Mouse (Mus musculus): ENCODE results near the gene Bcas1. TPM values are rescaled to one million over a fixed set of nuclear protein-coding genes. Genes with fewer than 3 reads are reported as not detected.
"Not testable (repeated sequence)": the region's sequence is repeated elsewhere in the genome, so short reads cannot be mapped to it uniquely, and the experiment has no call there.

The Bcas1 gene
- polyA plus RNA-seq, 1 experiment, result not detected

DNA sequence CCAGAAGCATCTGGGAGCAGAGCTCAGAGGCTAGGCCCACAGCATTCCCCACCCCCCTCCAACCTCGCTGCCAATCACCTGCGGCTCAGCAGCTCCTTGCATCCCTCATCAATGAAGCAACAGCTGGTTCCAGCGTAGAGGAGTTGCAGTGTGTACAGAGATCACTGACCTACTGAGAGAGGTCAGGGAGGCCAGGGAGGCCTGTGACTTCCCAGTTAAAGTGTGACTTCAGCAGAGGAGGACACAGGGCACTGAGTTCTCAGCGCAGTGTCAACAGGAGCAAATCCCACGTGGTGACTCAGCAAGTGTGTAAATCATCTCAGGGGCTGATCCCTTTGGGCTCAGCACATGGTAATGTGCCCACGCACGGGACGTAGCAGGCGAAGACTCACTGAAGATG lies 32.2 kb upstream of the Bcas1 start:
- Histone ChIP-seq H3K4me1 (ENCODE audit: control insufficient read depth, insufficient read depth, low read length) (no peaks in the 10 kb centered on the region), H3K27ac (ENCODE audit: insufficient read depth, low read length) (no peak overlapping the region), H3K4me3 (ENCODE audit: insufficient read depth, low read length) (no peak overlapping the region)
- TF ChIP-seq CTCF (IDR thresholded peaks at IDR 0.05; ENCODE audit: borderline replicate concordance, insufficient read depth, low read length), result no peak
- no peak for TF ChIP-seq POLR2A (IDR thresholded peaks at IDR 0.05; ENCODE audit: low read depth, low read length)

GRCm38 (mm10) chr2:170459183-170459582 lies 31.5 kb upstream of the Bcas1 start:
- Histone ChIP-seq H3K4me3 (ENCODE audit: insufficient read depth, low read length) (no peak overlapping the region), H3K4me1 (ENCODE audit: control insufficient read depth, insufficient read depth, low read length) (no peaks in the 10 kb centered on the region), H3K27ac (ENCODE audit: insufficient read depth, low read length) (no peak overlapping the region)
- TF ChIP-seq CTCF (IDR thresholded peaks at IDR 0.05; ENCODE audit: borderline replicate concordance, insufficient read depth, low read length) (no peak), POLR2A (IDR thresholded peaks at IDR 0.05; ENCODE audit: low read depth, low read length) (no peak)

DNA sequence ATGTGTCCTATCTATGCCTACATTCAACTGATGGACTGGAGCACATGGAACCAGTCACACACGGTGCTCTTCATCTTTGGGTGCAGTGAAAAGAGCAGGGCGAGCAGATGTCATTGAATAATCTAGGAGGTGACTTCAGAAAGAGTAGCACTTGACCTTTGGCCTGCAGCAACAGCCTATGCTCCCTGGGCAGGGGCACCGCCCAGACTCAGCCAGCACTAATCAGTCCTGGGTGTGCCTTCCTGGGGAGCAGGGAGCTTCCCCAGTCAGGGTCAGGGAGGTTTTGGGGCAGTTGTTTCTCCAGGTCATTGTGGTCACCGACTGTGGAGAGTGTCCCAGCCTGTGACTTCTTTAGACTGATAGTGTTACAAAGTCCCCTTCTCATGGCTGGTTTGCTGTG lies 26.2 kb upstream of the Bcas1 start:
- H3K4me1 ChIP-seq (ENCODE audit: control insufficient read depth, insufficient read depth, low read length); H3K27ac ChIP-seq (ENCODE audit: insufficient read depth, low read length); H3K4me3 ChIP-seq (ENCODE audit: insufficient read depth, low read length): not testable (repeated sequence)

DNA sequence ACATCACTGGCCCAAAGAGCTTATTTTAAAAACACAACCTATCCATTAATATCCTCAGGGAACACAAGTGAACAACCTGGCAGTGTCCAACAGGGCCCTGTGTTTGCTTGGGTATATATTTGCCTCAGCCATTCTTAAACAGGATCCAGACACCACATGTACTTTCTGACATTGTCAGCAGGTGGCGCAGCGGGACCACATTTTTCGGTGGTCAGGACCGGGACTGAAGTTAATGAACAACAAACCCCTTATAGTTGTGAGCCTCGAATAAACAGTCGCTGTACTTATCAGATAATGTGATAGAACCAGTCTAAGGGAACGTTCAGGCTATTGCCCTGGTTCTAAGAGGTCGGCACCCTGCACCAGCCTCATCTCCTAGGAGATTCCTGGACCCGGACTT lies 23.3 kb upstream of the Bcas1 start:
- Histone ChIP-seq H3K4me3 (ENCODE audit: insufficient read depth, low read length) (no peak overlapping the region), H3K27ac (ENCODE audit: insufficient read depth, low read length) (no peak overlapping the region), H3K4me1 (ENCODE audit: control insufficient read depth, insufficient read depth, low read length) (no peaks in the 10 kb centered on the region)
- no peak for TF ChIP-seq POLR2A (IDR thresholded peaks at IDR 0.05; ENCODE audit: low read depth, low read length)
- peak; percentile 79; the same call in 1 of the 2 replicates for TF ChIP-seq CTCF (IDR thresholded peaks at IDR 0.05; ENCODE audit: borderline replicate concordance, insufficient read depth, low read length)

DNA sequence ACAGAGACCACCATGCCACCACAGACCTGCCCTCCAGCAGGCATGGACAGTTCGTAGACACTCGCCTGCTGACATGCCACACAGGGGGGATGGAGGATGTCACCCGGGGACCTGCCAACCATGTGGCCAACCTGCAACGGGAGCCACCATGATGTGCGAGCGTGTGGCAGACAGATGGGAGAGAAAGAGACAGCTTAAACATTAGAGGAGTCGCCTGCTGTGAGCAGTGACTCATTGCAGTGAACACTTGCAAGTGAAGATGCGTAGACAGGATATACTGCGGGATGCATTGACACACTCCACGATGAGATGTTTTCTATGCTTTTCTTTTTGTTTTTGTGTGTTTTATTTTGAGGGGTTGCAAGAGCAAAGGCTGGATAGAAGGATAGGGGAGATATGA lies 20.0 kb upstream of the Bcas1 start:
- Histone ChIP-seq H3K4me3 (ENCODE audit: insufficient read depth, low read length) (no peak overlapping the region), H3K4me1 (ENCODE audit: control insufficient read depth, insufficient read depth, low read length) (no peaks in the 10 kb centered on the region), H3K27ac (ENCODE audit: insufficient read depth, low read length) (no peak overlapping the region)
- TF ChIP-seq CTCF (IDR thresholded peaks at IDR 0.05; ENCODE audit: borderline replicate concordance, insufficient read depth, low read length) (no peak), POLR2A (IDR thresholded peaks at IDR 0.05; ENCODE audit: low read depth, low read length) (no peak)

GRCm38 (mm10) chr2:170446843-170447383 lies 19.3 kb upstream of the Bcas1 start:
- Histone ChIP-seq H3K27ac (ENCODE audit: insufficient read depth, low read length) (no peak overlapping the region), H3K4me3 (ENCODE audit: insufficient read depth, low read length) (no peak overlapping the region), H3K4me1 (ENCODE audit: control insufficient read depth, insufficient read depth, low read length) (no peaks in the 10 kb centered on the region)
- TF ChIP-seq CTCF (IDR thresholded peaks at IDR 0.05; ENCODE audit: borderline replicate concordance, insufficient read depth, low read length) (no peak), POLR2A (IDR thresholded peaks at IDR 0.05; ENCODE audit: low read depth, low read length) (no peak)

GRCm38 (mm10) chr2:170445861-170446260 lies 18.2 kb upstream of the Bcas1 start:
- Histone ChIP-seq H3K4me1 (ENCODE audit: control insufficient read depth, insufficient read depth, low read length) (no peaks in the 10 kb centered on the region), H3K27ac (ENCODE audit: insufficient read depth, low read length) (no peak overlapping the region), H3K4me3 (ENCODE audit: insufficient read depth, low read length) (no peak overlapping the region)
- TF ChIP-seq POLR2A (IDR thresholded peaks at IDR 0.05; ENCODE audit: low read depth, low read length), result no peak
- no peak for TF ChIP-seq CTCF (IDR thresholded peaks at IDR 0.05; ENCODE audit: borderline replicate concordance, insufficient read depth, low read length)

DNA sequence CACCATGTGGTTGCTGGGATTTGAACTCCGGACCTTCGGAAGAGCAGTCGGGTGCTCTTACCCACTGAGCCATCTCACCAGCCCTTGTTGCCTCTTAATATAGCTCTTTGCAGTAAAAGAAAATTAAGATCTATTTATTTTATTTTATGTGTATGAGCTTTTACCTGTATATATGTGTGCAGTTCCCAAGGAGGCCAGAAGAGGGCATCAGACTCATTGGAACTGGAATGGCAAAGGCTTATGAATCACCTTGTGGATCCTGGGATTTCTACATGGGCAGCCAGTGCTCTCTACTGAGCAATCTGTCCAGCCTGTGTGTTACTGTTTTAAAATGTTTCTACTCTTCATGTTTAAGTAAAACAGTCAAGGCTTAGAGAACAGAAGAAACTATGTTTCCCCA lies 14.9 kb upstream of the Bcas1 start:
- Histone ChIP-seq H3K4me1 (ENCODE audit: control insufficient read depth, insufficient read depth, low read length) (no peaks in the 10 kb centered on the region), H3K4me3 (ENCODE audit: insufficient read depth, low read length) (no peak overlapping the region), H3K27ac (ENCODE audit: insufficient read depth, low read length) (no peak overlapping the region)
- no peak for TF ChIP-seq CTCF (IDR thresholded peaks at IDR 0.05; ENCODE audit: borderline replicate concordance, insufficient read depth, low read length)
- no peak for TF ChIP-seq POLR2A (IDR thresholded peaks at IDR 0.05; ENCODE audit: low read depth, low read length)

DNA sequence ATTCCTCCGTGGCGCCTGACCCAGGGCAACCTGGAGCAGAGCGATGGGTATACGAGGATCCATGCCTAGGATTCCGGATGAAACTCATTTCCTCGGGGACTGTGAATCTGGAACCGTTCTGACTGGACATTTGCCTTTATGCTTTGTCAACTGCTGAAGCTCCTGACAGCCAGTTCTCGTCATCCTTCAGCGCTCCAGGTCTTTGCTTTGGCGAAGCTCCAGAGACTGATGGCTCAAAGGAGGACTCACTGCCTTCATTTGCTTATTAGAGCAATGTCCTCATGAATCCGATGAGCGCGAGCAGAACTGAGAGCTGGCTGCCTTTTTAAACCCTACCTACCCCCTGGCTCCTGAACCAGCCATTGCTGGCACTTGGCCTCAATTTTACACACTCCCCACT lies 11.1 kb upstream of the Bcas1 start:
- Histone ChIP-seq H3K4me3 (ENCODE audit: insufficient read depth, low read length) (no peak overlapping the region), H3K4me1 (ENCODE audit: control insufficient read depth, insufficient read depth, low read length) (no peaks in the 10 kb centered on the region), H3K27ac (ENCODE audit: insufficient read depth, low read length) (no peak overlapping the region)
- TF ChIP-seq CTCF (IDR thresholded peaks at IDR 0.05; ENCODE audit: borderline replicate concordance, insufficient read depth, low read length), result no peak
- TF ChIP-seq POLR2A (IDR thresholded peaks at IDR 0.05; ENCODE audit: low read depth, low read length), result no peak

DNA sequence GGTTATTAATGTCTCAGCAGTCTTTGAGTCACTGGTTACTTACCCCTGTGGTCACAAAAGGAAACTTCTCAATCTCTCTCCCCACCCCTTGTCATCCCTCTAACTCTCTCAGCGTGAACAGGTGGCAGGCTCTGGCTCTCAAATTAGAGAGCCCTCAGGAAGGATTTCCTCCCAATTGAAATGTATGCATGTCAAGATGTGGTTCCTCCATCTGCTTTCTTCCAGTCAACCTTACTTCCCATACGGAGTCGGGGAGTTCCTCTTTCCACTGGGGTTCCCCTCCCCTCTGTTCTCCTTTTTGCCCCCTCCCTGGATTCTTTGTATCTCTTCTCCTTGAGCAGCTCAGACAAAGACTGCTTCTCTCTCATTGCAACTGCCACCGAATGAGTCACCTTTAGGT lies 8.6 kb upstream of the Bcas1 start:
- no peaks in the 10 kb centered on the region for H3K4me1 ChIP-seq (ENCODE audit: control insufficient read depth, insufficient read depth, low read length)
- TF ChIP-seq POLR2A (IDR thresholded peaks at IDR 0.05; ENCODE audit: low read depth, low read length) (no peak), CTCF (IDR thresholded peaks at IDR 0.05; ENCODE audit: borderline replicate concordance, insufficient read depth, low read length) (no peak)
- H3K4me3 ChIP-seq (ENCODE audit: insufficient read depth, low read length), result no peak overlapping the region
- no peak overlapping the region for H3K27ac ChIP-seq (ENCODE audit: insufficient read depth, low read length)

DNA sequence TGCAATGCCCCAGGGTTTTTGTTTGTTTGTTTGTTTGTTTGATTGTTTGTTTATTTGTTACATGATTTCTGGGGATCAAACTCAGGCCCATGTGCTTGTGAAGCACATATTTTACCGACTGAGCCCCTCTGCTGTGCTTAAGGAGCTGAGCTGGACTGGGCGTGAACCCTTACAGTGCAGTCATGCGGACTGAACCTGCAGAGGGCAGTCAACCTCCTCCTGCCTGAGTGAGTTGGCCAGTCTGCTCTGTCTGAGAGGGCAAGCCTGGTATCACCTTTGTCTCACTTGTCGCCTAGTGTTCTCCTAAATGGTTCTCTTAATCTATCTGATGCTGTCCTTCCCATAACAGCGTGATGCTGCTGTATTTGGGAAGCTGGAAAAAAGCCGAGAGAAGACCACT lies 4.5 kb upstream of the Bcas1 start:
- TF ChIP-seq CTCF (IDR thresholded peaks at IDR 0.05; ENCODE audit: borderline replicate concordance, insufficient read depth, low read length), result peak; percentile 25; the same call in 1 of the 2 replicates
- TF ChIP-seq POLR2A (IDR thresholded peaks at IDR 0.05; ENCODE audit: low read depth, low read length), result no peak
- no peak overlapping the region for H3K4me3 ChIP-seq (ENCODE audit: insufficient read depth, low read length)
- H3K27ac ChIP-seq (ENCODE audit: insufficient read depth, low read length), result no peak overlapping the region
- H3K4me1 ChIP-seq (ENCODE audit: control insufficient read depth, insufficient read depth, low read length), result no peaks in the 10 kb centered on the region
